Mouse (Mus musculus) left cerebral cortex, adult 11 months (tissue): ENCODE data around the gene Ciart.
"Not testable (repeated sequence)": the region's sequence is repeated elsewhere in the genome, so short reads cannot be mapped to it uniquely, and the experiment has no call there.

Experiments
- DNase-seq: peaks from one replicate; pipeline ENCODE4 v3.0.0; 2022; ENCODE audit warnings: low spot score

Gene Ciart

DNA sequence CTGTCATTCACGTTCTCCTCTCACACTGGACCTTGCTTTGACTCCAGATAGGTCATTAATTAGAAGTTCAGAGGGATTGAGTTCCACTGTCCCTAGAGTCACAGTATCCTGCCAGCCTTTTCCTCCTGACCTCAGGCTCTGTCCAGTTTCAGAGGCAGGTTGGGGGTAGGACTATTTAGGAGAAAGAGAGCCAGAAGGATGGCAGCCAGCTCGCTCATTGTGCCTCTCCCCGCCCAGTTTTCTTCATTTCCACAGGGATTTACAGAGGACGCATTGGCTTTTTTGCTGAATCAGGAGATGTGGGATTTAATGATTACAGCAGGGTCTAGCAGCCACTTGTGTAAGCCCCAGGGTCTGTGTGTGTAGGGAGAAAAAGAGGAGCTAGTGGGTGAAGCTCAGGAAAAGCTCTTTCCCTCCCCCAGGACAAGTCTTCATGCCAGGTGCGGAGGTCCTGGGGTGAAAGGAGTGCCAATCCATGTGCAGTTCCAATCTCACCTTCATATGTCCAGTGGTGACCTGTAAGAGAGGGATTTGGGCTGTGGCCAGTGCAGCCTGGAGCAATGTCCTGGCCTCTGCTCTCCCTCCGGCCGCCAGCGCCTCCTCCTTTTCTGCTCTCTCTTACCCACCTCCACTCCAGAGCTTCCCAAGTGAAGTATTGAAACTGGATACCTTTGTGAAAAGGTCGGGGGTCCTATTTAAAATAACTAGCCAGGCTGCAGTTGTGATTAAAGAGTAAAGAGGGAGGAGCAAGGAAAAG is 19.7 kb upstream of the Ciart start:
- DNase-seq = no peak

DNA sequence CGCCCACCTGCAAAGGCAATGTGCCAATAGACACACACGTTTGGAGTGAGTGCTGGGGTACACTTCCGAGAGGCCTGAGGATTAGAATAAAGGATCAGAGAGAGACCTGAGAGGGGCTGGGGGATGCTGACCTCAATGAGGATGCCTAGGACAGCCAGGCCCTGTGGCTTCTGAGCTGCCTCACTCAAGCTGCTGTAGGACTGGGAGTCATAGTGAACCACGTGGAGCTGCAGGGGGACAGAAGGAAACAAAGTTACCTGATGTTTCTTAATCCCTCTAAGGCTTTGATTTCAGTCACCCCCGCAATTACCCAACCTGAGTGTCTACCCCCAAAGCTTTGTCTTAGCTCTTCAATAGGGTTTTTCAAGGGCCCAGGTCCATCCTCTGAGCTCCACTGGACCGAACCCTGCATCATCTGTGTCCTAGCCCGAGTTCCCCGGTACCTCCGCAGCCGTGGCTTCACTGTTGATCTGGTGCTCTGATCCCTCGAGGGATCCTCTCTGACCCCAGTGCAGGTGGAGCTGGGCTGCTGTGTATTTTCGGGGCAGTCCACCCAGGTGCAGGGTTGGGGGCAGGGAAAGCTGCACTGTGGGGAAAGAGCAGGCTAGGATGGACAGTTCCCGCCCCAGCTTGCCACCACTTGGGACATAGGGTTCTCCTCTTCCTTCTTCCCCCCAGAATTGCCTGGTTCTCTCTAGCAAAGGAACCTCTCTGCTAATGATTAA is 17.9 kb upstream of the Ciart start:
- no peak for DNase-seq

DNA sequence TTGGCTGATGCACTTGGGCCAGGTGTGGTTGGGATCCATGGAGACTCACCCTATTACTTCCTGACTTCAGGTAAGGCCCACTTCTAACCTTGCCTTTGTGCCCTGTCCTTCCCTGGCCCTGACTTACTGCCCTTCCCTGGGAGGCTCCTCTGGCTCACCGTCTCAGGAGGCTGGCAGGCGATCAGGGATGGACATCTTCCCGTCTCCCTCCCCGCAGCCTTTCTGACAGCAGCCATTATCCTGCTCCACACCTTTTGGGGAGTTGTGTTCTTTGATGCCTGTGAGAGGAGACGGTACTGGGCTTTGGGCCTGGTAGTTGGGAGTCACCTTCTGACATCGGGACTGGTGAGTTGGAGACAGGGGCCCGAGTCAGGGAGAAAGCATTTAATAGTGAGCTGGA is 13.4 kb upstream of the Ciart start:
- DNase-seq = not testable (repeated sequence)

DNA sequence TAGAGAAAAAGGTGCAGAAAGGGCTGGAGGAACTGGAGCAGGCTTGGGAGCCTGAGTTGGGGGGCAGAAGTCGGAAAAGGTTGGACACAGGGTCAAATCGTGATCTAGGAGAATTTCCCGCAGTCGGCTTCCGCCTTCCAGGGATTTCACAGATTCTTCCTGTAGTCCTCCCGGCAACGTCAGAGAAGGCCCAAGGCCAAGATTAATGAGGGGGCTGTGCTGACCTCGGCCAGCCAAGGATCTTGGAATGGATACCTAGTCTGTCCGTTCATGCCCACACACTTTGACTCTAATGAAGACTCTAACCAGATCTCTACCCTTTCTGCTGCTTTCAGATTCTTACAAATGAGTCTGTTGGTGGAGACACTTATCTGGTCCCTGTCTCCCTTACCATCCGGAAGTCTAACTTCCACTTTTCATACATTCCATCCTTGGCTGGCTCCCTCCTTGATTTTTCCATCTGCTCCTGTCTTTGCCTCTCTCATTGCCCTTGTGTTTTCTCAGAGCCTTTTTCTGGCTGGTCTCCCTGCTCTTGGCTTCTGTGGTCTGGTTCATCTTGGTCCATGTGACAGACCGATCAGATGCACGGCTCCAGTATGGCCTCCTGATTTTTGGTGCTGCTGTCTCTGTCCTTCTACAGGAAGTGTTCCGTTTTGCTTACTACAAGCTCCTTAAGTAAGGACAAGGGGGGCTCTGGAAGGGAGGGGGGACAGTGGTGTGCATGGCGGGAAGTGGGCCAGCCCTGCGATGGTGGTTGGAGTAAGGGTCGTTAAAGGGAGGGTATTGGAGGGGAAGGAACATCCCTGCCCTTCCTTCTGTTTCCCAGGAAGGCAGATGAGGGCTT is 12.5 kb upstream of the Ciart start:
- DNase-seq = no peak

DNA sequence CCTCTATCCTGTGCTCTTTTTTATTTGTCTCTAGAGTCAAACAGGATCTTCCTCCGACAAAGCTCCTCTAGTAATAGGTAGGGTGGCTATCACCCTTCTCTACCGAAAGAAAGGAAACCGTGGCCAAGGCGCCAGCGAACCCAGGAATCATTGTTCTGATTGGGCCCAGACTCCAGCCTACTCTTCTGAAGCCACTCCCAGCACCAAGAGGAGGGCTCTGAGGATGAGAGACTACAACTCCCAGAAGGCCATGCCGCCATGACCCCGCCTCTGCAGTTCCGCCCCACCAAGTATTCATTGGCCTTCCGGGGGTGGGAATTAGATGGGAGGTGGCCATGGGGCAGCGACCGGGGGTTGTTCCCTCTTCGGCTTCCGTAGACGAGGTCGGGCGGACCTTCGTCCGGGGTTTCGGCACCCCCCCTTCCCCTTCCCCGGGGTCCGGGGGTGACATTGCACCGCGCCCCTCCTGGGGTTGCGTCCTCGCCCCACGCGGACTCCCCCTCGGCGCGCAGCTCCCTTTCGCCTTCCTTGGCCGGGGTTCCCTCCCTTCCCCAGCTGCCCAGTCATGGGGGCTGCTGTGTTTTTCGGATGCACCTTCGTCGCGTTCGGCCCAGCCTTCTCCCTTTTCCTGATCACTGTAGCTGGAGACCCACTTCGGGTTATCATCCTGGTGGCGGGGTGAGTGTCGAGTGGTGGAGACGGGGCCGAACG is 11.7 kb upstream of the Ciart start, which contains the start of gene Aph1a:
TSS of gene Aph1a (plus strand) at position 364 of the 711 bp plus-strand sequence.
- peak; percentile 95 for DNase-seq

DNA sequence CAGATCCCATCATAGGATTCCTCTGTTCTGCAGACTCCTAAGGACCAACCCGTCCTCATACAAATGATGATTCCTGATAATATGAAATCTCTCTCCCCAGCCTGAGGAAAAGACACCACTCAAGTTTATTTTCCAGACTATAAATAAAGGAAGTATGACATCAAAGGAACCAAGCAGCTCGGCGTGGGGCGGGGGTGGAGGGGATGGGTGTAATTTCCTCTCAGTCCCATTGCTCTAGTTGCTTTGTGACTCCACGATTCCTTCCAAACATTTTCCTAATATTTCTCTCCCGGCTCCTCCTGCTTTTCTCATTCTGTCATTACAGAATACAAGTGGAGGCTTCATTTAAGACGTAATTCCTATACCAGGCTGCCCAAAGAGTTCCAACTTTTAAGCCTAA is 11.1 kb upstream of the Ciart start:
- no peak for DNase-seq

DNA sequence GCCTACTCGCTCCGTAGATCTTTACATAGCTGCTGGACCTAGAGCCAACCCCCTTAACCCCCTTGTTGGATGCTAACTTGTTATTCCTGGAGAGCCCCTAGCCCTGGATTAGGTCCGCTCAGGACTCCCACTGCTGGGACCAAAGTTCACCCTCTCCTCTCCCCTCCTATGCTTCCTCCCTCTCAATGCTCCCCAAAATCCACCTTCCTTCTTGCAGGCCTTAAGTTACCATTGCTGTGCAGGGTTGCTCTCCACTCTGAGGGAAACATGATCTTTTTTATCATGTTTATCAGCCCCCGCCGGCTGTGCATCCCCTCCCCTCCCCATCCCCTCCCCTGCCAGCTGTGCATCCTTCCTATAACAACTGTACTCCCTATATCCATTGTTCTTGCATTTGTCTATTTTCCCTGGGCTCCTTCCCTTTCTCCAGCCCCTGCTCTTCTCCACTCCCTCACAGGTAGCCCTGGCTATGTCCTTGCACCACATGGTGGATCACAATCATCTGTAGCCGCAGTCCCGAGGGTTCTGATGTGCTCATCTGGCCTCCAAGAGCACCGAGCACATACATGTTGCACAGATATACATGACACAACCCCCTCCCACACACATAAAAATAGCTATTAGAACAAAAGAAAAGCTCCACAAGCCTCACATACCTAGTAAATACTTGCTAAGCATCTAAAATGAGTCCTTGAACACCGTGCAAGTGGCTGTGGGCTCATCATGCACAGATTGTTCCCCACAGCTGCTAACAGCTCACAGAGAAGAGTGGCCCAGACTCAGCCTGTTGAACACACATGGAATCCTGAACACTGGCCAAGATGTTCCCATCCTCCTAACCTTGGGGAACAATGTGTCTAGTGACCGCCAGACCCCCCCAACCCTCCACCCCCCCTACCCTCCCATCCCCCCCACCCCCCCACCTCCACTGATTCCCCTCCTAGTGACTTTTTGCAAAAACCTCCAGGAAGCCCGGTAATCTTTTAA is 10.3 kb upstream of the Ciart start:
- no peak for DNase-seq

DNA sequence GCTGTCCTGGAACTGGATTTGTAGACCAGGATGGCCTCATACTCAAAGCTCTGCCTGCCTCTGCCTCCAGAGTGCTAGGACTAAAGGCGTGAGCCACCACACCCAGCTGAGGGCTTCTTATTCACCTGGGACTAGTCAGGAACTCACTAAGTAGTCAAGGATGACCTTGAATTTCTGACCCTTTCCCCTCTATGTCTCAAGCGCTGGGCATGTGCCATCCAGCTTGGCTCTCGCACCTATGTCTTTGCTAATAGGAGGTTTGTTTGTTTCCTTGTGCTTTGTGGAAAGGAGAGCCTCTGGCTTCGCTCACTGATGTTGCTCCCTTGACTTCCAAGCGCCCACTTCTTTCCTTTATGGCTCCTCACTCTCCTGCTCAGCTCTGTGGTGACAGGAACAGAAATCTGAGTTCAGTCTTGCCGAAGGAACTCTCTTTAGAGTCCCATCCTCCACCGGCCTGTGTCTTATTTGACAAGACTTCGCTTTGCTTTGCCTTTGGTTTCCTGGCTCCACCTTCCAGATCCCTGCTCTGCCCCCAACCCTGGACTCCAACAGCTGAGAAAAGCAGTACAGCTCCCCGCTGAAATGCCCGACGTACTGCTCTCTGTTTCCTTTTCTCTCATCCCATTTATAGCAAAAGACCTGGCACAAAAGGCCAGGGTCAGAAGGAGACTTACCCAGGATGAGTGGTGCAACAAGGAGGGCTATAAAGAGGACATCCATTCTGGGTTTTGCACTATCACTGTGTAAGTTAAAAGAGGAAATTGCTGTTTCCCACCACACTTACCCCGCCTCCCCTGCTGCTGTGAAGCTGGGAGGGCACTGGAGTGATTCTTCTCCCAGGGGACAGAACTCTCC is 9.4 kb upstream of the Ciart start, which contains the start of gene BC028528:
TSS of gene BC028528 (minus strand) at position 795 of the 855 bp plus-strand sequence.
- no peak for DNase-seq

DNA sequence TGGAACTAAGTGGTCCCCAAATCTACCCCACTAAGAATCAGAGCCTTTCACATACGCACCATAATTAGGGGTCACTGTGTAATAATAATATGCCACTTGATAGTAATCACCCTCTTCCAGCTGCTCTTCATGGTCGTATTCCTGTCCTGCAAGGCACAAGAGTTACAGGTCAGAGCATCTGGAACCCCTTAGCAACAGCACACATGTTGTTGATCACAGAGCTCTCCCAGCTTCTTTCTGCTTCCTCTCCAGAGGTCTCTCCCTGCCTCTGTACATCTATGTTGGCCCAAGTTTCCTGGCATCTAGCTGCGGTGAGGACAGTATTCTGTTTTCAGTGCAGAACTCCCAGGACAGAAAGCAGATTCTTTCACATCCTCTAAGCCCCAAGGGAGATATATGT is 7.6 kb upstream of the Ciart start:
- no peak for DNase-seq

DNA sequence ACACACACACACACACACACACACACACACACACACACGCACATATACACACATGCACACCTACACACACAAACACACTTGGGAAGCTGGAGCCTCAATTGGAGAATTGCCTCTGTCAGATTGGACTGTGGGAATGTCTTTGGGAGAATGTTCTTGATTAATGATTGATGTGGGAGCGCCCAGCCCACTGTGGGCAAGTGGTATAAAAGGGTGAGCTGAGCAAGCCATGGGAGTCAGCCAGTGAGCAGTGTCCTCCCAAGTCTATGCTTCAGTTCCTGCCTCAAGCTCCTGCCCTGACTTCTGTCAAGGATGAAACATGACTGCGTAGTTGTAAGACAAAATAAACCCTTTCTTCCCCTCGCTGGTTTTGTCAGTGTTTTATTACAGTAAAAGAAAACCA is 5.5 kb upstream of the Ciart start:
- DNase-seq = no peak

DNA sequence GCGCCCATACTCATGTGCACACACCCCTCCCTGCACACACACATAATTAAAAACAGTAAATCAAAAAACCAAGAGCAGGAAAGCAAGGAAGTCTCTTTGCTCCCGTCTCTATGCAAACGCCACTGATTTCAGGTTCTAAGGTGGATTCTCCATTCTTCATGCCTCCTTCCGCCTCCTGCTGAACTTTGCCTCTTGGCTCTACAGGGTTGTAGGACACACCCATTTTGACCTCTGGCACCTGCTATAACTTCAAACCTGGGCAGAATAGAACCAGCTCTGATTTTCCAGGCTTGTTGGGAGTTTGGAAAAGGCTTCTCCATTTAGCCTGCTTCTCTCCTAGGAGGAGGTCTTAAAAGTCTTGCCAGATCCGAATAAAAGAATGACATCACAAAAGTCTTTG is 2.3 kb upstream of the Ciart start:
- DNase-seq = no peak

DNA sequence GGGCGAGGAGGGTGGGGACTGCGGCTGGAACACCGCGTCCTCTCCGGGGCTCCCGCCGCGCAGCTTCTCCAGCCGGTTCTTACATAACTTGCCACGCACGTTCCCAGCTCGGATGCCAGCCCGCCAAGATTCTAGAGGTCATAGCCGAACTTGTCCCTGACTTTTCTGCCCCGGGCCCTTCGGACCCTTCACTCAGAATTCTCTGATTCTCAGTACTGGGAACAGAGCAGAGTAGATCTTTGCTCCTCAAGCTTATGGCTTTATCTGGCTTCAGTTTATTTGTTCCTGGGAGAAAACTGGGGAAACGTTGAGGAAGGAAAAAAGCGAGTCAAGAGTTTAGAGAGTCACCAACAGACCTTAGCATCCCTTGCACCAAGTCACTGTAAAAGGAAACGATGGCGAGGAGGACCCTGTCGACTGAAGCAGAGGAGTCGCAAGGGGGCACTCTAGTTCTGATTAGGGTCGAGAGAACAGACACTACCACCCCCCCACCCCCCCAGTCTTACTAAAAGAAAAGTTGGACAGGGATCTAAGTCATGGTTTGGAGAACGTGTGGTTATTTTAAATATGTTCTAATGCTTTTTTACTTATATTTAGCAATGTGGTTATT is 870 bp upstream of the Ciart start:
- DNase-seq = peak; percentile 73

DNA sequence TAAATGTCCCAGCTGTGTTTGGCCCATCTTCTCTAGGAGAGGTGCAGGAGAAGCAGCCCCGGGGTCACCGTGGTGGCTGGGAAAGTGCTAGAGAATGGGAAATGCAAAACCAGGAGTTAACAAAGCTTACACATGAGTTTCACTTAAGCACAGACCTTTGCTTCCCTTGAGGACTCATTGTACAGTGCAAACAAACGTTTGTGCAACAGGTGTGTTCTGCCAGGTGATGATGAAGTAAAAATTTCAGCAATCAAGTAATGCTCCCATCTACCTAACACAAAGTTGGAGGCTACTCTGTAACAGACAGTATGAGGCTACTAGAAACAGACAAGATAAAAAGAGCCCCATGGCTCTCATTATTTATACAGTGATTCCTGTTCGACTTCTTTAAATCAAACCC is 3.0 kb downstream of the Ciart start:
- no peak for DNase-seq

DNA sequence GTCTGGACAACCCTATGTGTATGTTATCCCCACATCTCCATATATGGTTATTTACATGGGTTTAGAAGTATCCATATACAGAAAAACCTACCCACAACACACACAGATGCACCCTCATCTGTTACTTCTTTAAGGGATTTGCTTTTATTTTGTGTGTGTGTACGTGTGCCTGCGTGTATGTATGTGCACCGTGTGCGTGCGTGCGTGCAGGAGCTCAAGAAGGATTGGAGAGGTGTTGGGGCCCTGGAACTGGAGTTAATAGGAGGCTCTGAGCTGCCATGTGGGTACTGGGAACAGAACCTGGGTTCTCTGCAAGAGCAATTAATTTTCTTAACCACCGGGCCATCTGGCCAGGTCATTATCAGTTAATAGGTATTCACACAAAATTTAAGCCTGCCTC is 10.0 kb downstream of the Ciart start:
- DNase-seq = no peak

DNA sequence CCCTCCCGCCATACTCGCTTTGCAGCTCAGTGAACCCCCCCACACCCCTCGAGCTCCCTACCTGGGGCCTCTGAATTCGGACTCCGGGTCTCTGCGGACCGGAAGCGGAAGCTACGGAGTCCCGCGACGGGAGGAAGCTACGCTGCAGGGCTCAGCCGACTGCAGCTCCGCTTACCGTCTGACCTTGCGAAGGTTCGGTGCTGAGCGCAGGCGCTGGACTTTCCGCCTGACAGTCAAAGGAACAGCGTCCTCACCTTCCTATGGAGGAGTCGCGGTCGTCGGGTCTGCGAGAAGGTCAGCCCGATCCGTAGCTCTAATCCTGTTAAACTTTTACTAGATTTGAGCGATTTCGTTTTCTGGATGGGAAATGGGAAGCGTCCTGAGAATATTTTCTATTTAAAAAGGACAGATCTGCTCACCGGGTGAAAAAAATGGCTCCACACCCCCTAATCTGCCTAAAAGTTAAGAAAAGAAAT is 10.6 kb downstream of the Ciart start, which contains the start of gene Mrps21:
TSS of gene Mrps21 (minus strand) at position 128 of the 476 bp plus-strand sequence.
- peak; percentile 69 for DNase-seq

DNA sequence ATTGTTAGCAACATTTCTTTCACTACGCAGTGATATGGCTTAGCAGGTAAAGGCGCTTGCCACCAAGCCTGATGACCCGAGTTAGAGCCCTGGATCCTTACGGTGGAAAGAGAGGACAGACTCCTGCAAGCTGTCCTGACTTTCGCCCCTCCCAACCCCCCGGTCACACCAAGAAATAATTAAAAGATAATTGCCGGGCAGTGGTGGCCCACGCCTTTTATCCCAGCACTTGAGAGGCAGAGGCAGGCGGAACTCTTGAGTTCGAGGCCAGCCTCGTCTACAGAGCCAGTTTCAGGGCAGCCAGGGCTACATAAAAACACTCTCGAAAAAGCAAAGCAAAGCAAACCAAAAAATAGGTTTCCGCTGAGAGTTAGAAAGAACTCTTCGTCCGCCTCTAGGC is 11.1 kb downstream of the Ciart start:
- no peak for DNase-seq

DNA sequence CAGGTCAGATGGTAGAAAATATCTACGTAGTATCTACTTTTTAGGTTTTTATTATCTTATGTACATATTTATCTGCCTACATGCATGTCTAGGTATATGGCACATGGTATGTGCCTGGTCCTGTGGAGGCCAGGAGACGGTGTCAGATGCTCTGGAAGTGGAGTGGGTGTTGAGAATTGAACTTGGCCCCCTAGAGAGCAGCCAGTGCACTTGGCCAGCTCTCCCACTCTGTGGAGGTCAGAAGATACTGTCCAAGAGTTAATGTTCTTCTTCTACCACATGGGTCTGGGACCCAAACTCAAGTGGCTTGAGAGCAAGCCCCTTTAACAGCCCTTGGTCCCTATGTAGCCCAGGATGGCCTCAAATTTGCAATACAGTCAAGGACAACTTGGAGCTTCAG is 14.6 kb downstream of the Ciart start:
- no peak for DNase-seq

DNA sequence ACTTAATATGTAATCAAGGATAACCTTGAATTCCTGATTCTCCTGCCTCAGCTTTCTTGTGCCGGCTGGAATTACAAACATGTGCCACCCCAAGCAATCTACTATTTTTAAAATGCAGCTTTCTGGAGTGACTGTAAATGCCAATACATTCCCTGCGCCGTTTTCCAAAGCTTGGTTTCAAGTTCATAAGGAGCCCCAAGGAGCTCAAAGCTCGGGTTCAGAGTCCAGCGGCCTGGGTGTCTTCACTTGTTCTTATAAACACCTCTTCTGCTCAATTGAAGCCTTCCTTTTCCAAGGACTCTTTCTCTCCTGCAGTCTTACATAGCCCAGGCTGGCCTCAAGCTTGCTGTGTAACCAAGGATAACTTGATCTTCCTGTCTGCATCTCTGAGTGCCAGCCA is 16.0 kb downstream of the Ciart start:
- no peak for DNase-seq

DNA sequence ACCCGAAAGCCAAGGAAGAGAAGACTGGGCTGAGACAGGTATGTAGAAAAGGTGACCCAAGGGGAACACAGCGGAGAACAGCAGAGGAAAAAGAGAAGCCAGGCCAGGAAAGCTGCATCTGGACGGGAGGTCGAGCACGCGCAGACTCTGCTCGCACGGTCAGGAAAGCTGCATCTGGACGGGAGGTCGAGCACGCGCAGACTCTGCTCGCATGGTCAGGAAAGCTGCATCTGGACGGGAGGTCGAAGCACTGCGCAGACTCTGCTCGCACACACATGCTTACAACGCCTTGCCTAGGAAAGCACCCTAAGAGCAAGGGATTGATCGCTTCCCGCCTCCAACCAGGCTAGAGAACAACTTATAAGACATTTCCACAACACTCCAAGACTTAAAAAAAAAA is 16.5 kb downstream of the Ciart start:
- DNase-seq = no peak
